Mouse (Mus musculus) skeletal muscle tissue, adult 2 months (tissue): ENCODE data around the gene Hsd11b2.
"Not testable (repeated sequence)": the region's sequence is repeated elsewhere in the genome, so short reads cannot be mapped to it uniquely, and the experiment has no call there.

Experiments
- DNase-seq: peaks from one replicate; pipeline ENCODE4 v3.0.0-alpha.2; 2012; ENCODE audit warnings: low read depth, low spot score

Gene Hsd11b2

DNA sequence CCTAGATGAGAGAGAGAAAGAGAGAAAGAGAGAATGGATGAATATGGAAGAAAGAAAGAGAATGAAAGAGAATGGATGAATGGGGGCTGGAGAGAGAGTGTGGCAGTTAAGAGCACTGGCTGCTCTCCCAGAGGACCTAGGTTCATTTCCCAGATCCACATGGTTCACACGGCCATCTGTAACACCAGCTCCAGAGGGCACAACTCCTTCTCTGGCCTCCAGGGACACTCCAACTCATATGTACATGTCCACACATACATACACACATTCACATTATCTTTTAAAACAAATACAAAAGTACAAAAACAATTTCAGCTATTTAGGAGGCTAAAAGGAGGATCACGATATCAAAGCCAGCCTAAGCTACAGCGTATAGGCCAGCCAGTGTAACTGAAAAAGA is 44.3 kb downstream of the Hsd11b2 start:
- no peak for DNase-seq

DNA sequence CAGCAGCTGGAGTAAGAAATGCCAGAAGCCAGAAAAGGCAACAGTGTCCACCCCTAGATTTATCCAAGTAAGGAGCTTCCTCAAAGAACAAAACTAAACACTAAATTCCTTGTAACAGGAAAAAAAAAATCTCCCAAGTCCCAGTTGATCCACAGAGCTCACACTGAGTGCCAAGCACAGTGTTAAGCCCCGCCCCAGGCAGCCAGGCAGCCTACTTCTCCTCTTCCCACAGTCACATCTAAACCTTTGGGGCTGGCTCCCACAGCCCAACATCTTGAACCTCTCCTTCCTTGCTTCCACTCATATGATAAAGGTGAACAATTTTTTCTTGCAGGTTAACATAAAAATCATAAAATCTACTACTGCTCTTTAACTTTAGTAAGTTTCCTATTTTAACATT is 45.3 kb downstream of the Hsd11b2 start:
- DNase-seq: no peak

DNA sequence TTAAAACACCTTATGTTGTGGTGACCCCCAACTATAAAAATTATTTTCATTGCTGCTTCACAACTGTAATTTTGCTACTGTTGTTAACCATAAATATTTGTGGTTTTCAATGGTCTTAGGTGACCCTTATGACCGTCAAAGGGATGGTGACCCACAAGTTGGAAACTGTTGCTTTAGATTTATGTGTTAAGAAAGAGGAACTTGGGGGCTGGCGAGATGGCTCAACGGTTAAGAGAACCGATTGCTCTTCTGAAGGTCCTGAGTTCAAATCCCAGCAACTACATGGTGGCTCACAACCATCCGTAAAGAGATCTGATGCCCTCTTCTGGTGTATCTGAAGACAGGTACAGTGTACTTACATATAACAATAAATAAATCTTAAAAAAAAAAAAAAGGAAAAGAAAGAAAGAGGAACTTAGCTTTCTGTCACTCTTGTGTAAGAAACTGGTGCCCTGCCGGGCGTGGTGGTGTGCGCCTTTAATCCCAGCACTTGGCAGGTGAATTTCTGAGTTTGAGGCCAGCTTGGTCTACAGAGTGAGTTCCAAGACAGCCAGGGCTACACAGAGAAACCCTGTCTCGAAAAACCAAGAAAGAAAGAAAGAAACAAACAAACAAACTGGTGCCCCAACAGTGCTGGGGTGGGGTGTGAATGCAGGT is 46.1 kb downstream of the Hsd11b2 start:
- DNase-seq: not testable (repeated sequence)

DNA sequence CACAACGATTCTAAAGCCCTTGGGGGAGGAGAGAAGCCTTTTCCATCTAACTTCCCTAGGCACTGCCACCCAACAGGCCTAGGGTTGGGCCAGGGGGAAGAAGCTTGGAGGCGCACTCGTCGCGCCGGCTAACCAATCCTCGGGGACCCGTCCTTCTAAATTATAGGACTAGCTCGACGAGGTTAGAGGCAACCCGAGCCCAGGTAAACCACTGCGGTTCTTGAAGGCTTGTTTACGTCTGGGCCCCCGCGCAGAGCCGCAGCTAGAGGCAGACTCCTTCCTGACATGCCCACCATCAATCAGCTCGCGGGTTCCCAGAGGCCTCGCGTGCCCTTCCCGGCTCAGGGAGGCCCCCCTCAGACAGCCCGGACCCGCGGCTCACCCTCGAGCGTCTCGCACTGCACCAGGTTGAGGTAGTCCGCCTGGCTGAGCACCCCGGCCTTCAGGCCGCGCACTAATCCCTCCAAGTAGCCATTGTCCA is 46.9 kb downstream of the Hsd11b2 start:
- DNase-seq: peak; percentile 29

DNA sequence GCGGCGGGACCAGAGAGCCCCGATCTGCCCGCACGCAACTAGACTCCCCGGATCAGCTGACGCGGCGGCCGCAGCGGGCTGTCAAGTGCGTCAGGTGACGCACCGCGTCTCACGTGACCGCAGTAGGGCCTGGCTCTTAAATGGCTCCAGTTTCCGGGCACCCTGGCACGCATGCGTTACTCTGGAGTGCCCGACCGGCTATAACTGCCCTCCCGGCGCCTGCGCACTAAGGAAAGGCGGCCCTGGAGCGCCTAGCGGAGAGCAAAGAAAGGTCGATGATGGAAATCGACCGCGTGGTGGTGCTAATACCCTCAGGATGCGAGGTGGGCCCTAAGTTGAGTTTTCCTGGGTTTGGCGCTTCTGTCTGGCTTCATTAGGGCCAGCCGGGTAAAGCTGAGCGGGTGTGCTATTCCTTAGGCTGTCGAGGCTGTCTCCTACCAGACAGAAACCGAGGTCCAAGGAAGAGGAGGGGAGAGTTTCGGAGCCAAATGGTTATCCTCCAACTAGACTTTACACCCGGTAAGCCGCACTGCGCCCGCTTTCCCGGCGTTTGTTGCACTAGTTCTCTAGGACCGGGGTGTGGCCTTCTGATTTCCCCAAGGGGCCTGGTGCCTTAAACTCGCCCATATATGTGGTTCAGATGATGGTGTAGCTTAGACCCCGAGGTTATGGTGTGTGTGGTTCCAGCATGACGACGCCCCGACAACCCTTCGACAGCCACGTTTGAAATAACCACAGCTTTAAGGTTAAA is 47.6 kb downstream of the Hsd11b2 start, which contains the start of gene Atp6v0d1:
Gene Atp6v0d1 (minus strand): TSS at position 96 of the 751 bp plus-strand sequence.
- DNase-seq: peak; percentile 100

GRCm38 (mm10) chr8:105566703-105567595 is 48.4 kb downstream of the Hsd11b2 start:
- no peak for DNase-seq

GRCm38 (mm10) chr8:105571810-105572209 is 53.3 kb downstream of the Hsd11b2 start:
- DNase-seq: no peak

- DNase-seq: peak; percentile 56
These were observed 54.9 kb downstream of the Hsd11b2 start for GRCm38 (mm10) chr8:105573427-105573826.
